Mouse (Mus musculus) midbrain, embryonic 11.5 days (tissue): Measurements from ENCODE around the gene C77080. TPM values are rescaled to one million over a fixed set of nuclear protein-coding genes. Genes with fewer than 3 reads are reported as not detected.
A peak's percentile ranks its signal among the peaks of the same experiment; 100 is the strongest.

Source experiments
- ATAC-seq: fragments of 200-750 bp; cut with Nextera tagmentation; 2 replicates; pipeline ENCODE4 v1.8.0; 2017; ENCODE audit warnings: moderate TSS enrichment, moderate library complexity; ENCODE audit not compliant: low FRiP score
- DNase-seq: peaks from one replicate; pipeline ENCODE4 v3.0.0; 2015; ENCODE audit warnings: low spot score; ENCODE audit errors: missing footprints
- H3K27ac ChIP-seq: fragments of 300-500 bp; sonication (generic); 2 replicates; pipeline ENCODE4 v1.5.1; 2014; ENCODE audit warnings: low read depth, low read length
- H3K27me3 ChIP-seq: fragments of 300-500 bp; sonication (generic); 2 replicates; pipeline ENCODE4 v1.6.1; 2014; ENCODE audit warnings: mild to moderate bottlenecking, low read length, moderate library complexity, mixed read lengths; ENCODE audit not compliant: control insufficient read depth, insufficient read depth
- H3K36me3 ChIP-seq: fragments of 300-500 bp; sonication (generic); 2 replicates; pipeline ENCODE4 v1.6.1; 2014; ENCODE audit warnings: mild to moderate bottlenecking, low read length, moderate library complexity, mixed read lengths; ENCODE audit not compliant: control insufficient read depth, insufficient read depth
- H3K4me1 ChIP-seq: fragments of 300-500 bp; sonication (generic); 2 replicates; pipeline ENCODE4 v1.6.1; 2014; ENCODE audit warnings: low read length; ENCODE audit not compliant: control insufficient read depth, insufficient read depth
- H3K4me2 ChIP-seq: fragments of 300-500 bp; sonication (generic); 2 replicates; pipeline ENCODE4 v1.6.1; 2014; ENCODE audit warnings: mild to moderate bottlenecking, moderate library complexity
- H3K4me3 ChIP-seq: fragments of 300-500 bp; sonication (generic); 2 replicates; pipeline ENCODE4 v1.5.1; 2014; ENCODE audit warnings: low read depth, low read length
- H3K9ac ChIP-seq: fragments of 300-500 bp; sonication (generic); 2 replicates; pipeline ENCODE4 v1.6.1; 2014; ENCODE audit warnings: low read length
- H3K9me3 ChIP-seq: fragments of 300-500 bp; sonication (generic); 2 replicates; pipeline ENCODE4 v1.6.1; 2016; ENCODE audit warnings: low read length; ENCODE audit not compliant: control insufficient read depth
- WGBS: fragments of 180-500 bp; shearing (Covaris S2); extraction: QIAGEN DNeasy Blood & Tissue Kit; methylation state at CpG from one replicate; pipeline ENCODE4 v1.1.7; 2014; 5-methylcytosine and 5-hydroxymethylcytosine counted together
- polyA plus RNA-seq: library from polyadenylated mRNA; unstranded; fragments of >200 nt; fragmentation: Nextera tagmentation; extraction: Ambion mirVana; gene quantifications from 2 replicates; pipeline ENCODE4 v1.2.1, GENCODE M21; 2014

Gene C77080
- polyA plus RNA-seq, result 3.3 and 3.7 TPM in 2 replicates

DNA sequence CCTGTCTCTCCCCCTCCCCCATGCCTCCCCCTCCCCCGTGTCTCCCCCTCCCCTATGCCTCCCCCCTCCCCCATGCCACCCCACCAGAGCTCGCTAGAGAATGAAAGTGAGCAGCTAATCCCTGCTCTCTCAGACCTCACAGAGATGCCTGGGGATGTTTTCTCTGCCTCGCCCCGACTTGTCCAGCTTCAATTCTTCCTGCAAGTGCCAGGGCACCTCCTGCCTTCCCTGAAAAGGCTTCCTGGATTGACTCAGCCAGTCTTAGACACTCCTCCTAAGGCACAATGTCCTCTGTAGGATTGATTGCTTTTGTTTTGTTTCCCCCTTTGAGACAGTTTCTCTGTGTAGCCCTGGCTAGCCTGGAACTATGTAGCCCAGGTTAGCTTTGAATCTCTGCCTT is at the start of gene C77080:
TSS of gene C77080 (minus strand) at position 209 of the 400 bp plus-strand sequence.
- 0% methylated on average over 3 of the region's 4 CpGs for WGBS
- H3K27ac ChIP-seq, result no peak within 1 kb of the TSS
- no peaks in the 10 kb centered on the region for H3K36me3 ChIP-seq
- no peak for ATAC-seq
- no peaks in the 10 kb centered on the region for H3K27me3 ChIP-seq
- H3K4me2 ChIP-seq, result no peak within 1 kb of the TSS
- no peaks in the 10 kb centered on the region for H3K9me3 ChIP-seq
- no peak within 1 kb of the TSS for H3K4me3 ChIP-seq
- peaks cover 22% of the 10 kb centered on the region for H3K4me1 ChIP-seq
- no peak within 1 kb of the TSS for H3K9ac ChIP-seq
- no peak for DNase-seq

DNA sequence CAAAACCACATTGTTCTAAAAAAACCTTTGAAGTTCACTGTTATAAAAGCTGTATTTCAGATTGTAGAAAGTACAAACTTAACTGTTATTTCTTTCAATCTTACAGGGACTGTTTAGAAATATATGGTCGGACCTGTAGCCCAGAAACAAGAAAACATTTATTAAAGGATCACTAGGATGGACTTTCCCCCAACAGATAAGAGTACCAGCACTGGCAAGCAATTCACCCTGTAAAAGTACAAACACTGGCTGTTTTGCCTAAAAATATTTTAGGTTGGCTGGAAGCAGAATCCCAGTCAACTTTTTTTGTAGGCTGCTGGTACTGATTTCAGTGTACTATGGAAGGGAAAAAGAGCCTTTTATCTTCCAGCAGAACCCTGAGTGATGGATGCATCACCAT is 46.7 kb upstream of the C77080 start:
- ATAC-seq, result no peak
- Histone ChIP-seq H3K4me1 (no peaks in the 10 kb centered on the region), H3K27me3 (no peaks in the 10 kb centered on the region), H3K9ac (no peak overlapping the region), H3K9me3 (no peaks in the 10 kb centered on the region), H3K36me3 (peaks cover 19% of the 10 kb centered on the region), H3K4me3 (no peak overlapping the region), H3K27ac (no peak overlapping the region), H3K4me2 (no peak overlapping the region)
- DNase-seq, result no peak
- WGBS, result 93% methylated on average over 1 of the region's 1 CpGs

DNA sequence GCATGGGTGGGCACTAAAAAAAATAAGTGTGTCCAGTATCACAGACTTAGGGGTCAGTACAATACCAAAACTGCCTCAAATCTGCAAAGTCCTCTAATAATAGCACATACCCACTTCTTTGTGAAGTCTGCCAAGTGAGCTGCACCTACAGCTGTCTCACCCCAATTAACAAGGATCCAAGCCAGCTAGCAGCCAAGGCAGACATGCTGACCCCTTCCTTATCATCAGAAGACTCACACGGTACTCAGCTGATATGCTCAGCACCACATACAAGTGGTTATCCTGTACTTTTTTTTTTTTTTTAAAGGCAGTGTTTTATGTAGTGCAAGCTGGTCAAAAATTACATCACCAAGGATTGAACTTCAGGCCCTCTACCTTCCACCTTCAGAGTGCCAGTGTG is 43.1 kb upstream of the C77080 start:
- DNase-seq (no peak), ATAC-seq (no peak)
- WGBS, result 73% methylated on average over 1 of the region's 1 CpGs
- Histone ChIP-seq H3K27me3 (no peaks in the 10 kb centered on the region), H3K27ac (no peak overlapping the region), H3K9me3 (no peaks in the 10 kb centered on the region), H3K4me3 (no peak overlapping the region), H3K9ac (no peak overlapping the region), H3K4me2 (no peak overlapping the region), H3K4me1 (no peaks in the 10 kb centered on the region; the same call in 1 of the 2 replicates), H3K36me3 (peaks cover 7% of the 10 kb centered on the region)

DNA sequence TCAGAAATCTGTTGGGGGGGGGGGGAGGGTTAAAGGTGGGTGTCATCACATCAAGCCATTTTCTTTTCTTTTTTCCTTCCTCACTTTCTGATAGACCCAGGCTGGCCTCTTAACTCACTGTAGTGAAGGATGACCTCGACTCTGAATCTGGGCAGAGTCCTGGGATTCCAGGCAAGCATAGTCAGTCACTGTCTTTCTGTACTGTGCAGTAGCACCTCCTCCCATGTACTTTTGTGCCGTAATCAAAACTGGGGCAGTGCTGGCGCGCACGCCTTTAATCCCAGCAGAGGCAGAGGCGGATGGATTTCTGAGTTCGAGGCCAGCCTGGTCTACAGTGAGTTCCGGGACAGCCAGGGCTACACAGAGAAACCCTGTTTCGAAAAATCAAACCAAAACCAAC is 42.6 kb upstream of the C77080 start:
- Histone ChIP-seq H3K27ac (no peak overlapping the region), H3K9me3 (no peaks in the 10 kb centered on the region), H3K4me3 (no peak overlapping the region), H3K4me2 (no peak overlapping the region), H3K27me3 (no peaks in the 10 kb centered on the region), H3K36me3 (peaks cover 6% of the 10 kb centered on the region), H3K9ac (no peak overlapping the region), H3K4me1 (no peaks in the 10 kb centered on the region; the same call in 1 of the 2 replicates)
- WGBS, result 93% methylated on average over 9 of the region's 9 CpGs
- no peak for DNase-seq
- ATAC-seq, result no peak

DNA sequence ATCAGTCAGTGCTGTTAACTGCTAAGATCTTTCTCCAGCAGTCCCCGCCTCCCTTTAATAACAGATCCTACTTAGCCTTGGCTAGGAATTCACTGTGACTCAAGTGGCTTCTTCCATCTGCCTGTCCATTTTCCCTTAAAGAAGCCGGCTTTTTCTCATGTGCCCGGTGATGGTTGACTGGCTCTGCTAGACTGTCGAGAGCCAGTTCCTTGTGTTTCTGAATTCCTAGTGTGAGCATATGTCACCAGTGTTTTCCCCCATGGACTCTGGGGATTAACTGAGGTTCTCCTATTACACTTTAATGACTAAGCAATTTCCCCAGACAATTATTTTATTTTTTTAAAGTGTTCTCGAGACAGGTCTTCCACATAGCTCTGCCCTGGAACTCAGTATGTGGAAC is 42.2 kb upstream of the C77080 start:
- Histone ChIP-seq H3K9me3 (no peaks in the 10 kb centered on the region), H3K36me3 (peaks cover 6% of the 10 kb centered on the region), H3K4me3 (no peak overlapping the region), H3K4me2 (no peak overlapping the region), H3K9ac (no peak overlapping the region), H3K27ac (no peak overlapping the region), H3K27me3 (no peaks in the 10 kb centered on the region), H3K4me1 (no peaks in the 10 kb centered on the region; the same call in 1 of the 2 replicates)
- DNase-seq (no peak), ATAC-seq (no peak)
- WGBS, result 80% methylated on average over 5 of the region's 5 CpGs

DNA sequence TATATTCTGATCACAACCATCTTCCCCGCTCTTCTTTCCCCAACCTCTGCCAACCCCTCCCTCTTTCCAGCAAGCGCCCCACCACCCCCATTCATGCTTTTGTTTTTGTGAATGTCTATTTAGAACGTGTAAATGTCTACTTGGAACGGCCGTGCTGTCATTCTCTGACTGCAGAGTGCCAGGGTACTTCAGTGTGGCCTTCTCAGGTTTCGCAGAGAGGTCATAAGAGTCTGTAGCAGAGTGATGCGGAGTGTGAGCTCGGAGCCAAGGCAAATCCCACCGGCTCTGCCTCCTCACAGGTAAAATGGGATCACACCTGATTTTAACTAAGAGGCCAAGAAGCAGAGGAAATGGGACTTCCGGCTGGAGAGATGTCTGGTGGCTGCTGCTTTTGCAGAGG is 37.9 kb upstream of the C77080 start:
- Histone ChIP-seq H3K27ac (no peak overlapping the region), H3K4me1 (no peaks in the 10 kb centered on the region; the same call in 1 of the 2 replicates), H3K36me3 (no peaks in the 10 kb centered on the region), H3K9ac (no peak overlapping the region), H3K4me2 (no peak overlapping the region), H3K9me3 (no peaks in the 10 kb centered on the region), H3K27me3 (no peaks in the 10 kb centered on the region), H3K4me3 (no peak overlapping the region)
- DNase-seq, result no peak
- no peak for ATAC-seq
- WGBS, result 69% methylated on average over 10 of the region's 10 CpGs

DNA sequence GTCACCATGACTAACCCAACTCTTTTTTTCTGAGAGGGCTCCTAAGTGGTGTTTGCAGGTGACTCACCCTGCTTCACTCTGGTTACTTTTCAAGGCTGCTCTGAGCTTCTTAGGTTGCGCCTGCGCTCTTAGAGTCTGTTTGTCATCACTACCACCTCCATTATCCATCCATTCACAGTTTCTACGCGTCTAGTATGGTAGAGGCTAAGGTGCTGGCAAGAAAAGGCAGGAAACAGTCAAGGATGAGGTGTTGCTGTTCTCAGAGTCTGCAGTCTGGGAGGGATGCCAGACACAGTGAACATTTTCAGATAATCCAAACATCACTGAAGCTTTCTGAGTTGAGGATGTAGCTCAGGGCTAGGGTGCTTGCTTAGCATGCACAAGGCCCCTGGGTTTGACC is 36.5 kb upstream of the C77080 start:
- Histone ChIP-seq H3K9me3 (no peaks in the 10 kb centered on the region), H3K36me3 (no peaks in the 10 kb centered on the region), H3K27ac (no peak overlapping the region), H3K27me3 (no peaks in the 10 kb centered on the region), H3K4me3 (no peak overlapping the region), H3K4me2 (no peak overlapping the region), H3K4me1 (no peaks in the 10 kb centered on the region; the same call in 1 of the 2 replicates), H3K9ac (no peak overlapping the region)
- WGBS, result 93% methylated on average over 4 of the region's 4 CpGs
- ATAC-seq (no peak), DNase-seq (no peak)

DNA sequence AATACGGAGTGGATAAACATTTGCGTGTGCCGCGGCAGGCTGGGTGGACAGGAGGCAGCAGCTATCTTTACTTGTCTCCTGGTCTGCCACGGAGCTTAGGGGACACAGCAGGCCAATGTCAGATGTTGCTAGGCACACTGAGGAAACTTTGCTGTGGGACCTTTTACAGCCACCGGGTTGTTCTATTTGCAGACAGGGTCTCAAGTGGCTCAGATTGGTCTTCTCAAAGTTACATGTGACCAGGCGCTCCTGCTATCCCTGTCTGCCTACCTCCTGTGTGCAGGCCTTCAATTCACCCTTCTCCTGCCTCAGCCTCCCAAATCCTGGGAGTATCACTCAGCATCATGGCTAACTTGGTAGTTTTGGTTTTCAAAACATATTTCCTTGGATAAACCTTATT is 34.9 kb upstream of the C77080 start:
- Histone ChIP-seq H3K9me3 (no peaks in the 10 kb centered on the region), H3K27me3 (no peaks in the 10 kb centered on the region), H3K36me3 (no peaks in the 10 kb centered on the region), H3K4me2 (no peak overlapping the region), H3K9ac (no peak overlapping the region), H3K4me1 (no peaks in the 10 kb centered on the region; the same call in 1 of the 2 replicates), H3K27ac (no peak overlapping the region), H3K4me3 (no peak overlapping the region)
- ATAC-seq (no peak), DNase-seq (no peak)
- WGBS, result 86% methylated on average over 7 of the region's 7 CpGs

DNA sequence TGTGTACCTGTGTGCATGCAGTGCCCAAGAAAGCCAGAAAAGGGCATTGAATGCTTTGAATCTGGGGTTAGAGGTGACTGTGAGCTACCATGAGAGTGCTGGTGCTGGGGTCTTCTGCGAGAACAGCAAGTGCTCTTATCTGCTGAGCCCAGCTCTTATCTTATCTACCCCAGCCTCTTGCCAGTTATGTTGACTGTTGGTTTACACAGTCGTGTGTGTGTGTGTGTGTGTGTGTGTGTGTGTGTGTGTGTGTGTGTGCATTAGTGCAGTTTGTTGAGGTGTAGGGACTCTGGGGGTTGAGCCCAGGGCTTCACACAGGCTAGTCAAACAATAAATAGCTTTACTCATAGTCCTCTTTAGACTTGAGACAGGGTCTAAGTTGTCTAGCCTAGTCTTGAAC is 34.0 kb upstream of the C77080 start:
- Histone ChIP-seq H3K4me1 (no peaks in the 10 kb centered on the region; the same call in 1 of the 2 replicates), H3K9ac (no peak overlapping the region), H3K4me2 (no peak overlapping the region), H3K4me3 (no peak overlapping the region), H3K9me3 (no peaks in the 10 kb centered on the region), H3K27me3 (no peaks in the 10 kb centered on the region), H3K27ac (no peak overlapping the region), H3K36me3 (no peaks in the 10 kb centered on the region)
- 85% methylated on average over 2 of the region's 2 CpGs for WGBS
- no peak for ATAC-seq
- no peak for DNase-seq

DNA sequence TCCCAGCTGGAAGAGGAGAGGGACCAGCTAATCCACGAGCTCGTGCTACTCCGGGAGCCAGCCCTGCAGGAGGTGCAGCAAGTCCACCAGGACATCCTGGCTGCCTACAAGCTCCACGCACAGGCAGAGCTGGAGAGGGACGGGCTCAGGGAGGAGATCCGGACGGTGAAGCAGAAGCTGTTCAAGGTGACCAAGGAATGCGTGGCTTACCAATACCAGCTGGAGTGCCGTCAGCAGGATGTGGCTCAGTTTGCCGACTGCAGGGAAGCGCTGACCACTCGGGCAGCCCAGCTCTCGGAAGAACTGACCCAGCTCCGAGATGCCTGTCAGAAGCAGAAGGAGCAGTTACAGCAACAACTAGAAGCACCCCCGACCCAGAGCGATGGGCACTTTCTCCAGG is 32.5 kb upstream of the C77080 start:
- DNase-seq (peak; percentile 84), ATAC-seq (no peak)
- WGBS, result 29% methylated on average over 16 of the region's 16 CpGs
- H3K4me2 ChIP-seq, result no peak overlapping the region
- no peaks in the 10 kb centered on the region for H3K36me3 ChIP-seq
- H3K9ac ChIP-seq, result no peak overlapping the region
- no peak overlapping the region for H3K27ac ChIP-seq
- H3K9me3 ChIP-seq, result no peaks in the 10 kb centered on the region
- H3K27me3 ChIP-seq, result no peaks in the 10 kb centered on the region; the same call in 1 of the 2 replicates
- no peaks in the 10 kb centered on the region for H3K4me1 ChIP-seq
- no peak overlapping the region for H3K4me3 ChIP-seq
